Mouse (Mus musculus): ENCODE measurements around the gene Polr2g. TPM values are rescaled to one million over a fixed set of nuclear protein-coding genes. Genes with fewer than 3 reads are reported as not detected.
A peak's percentile ranks its signal among the peaks of the same experiment; 100 is the strongest.

Polr2g gene
- polyA plus RNA-seq, 1 experiment, result 6.3 TPM

DNA sequence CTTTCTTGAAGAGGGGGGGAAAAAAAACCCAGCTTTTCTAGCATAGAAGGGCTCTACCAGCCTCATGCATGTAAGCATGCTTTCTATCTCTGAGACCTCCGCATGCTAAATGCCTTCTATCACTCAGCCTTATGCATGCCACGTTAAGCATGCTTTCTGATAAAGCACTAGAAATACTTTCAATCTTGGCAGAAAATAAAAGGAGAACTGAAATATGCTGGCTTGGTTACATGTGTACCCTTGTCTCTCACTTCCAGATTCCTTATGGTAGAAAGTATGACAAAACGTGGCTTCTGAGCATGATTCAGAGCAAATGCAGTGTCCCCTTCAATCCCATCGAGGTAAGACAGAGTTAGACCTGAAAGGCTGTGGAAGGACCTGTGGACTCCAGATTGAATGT lies 35.1 kb downstream of the Polr2g start:
- Histone ChIP-seq H3K4me1 (peaks cover 19% of the 10 kb centered on the region), H3K9me3 (peaks cover 15% of the 10 kb centered on the region), H3K36me3 (replicated peaks; ENCODE audit: low read length) (peaks cover 77% of the 10 kb centered on the region), H3K4me3 (replicated peaks) (no peak overlapping the region), H3K27me3 (replicated peaks) (no peaks in the 10 kb centered on the region)
- TF ChIP-seq FLI1 (IDR thresholded peaks at IDR 0.05; ENCODE audit: low read length) (no peak), GATA1 (IDR thresholded peaks at IDR 0.05; ENCODE audit: borderline replicate concordance, low read length) (no peak)

DNA sequence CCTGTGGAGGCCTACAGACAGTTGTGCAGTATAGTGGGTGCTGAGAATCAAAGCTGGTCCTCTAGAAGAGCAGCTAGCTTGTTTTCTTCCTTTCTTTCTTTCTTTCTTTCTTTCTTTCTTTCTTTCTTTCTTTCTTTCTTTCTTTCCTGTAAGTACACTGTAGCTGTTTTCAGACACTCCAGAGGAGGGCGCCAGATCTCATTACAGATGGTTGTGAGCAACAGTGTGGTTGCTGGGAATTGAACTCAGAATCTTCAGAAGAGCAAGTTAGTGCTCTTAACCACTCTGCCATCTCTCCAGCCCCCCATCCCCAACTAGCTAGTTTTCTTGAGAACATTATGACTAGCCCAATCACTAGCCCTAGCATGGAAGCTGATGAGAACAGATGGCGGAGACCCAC lies 37.6 kb downstream of the Polr2g start:
- H3K36me3 ChIP-seq (replicated peaks; ENCODE audit: low read length), result peaks cover 54% of the 10 kb centered on the region
- peaks cover 26% of the 10 kb centered on the region for H3K4me1 ChIP-seq
- TF ChIP-seq FLI1 (IDR thresholded peaks at IDR 0.05; ENCODE audit: low read length) (no peak), GATA1 (IDR thresholded peaks at IDR 0.05; ENCODE audit: borderline replicate concordance, low read length) (no peak)
- peaks cover 14% of the 10 kb centered on the region for H3K9me3 ChIP-seq
- no peaks in the 10 kb centered on the region for H3K27me3 ChIP-seq (replicated peaks)
- no peak overlapping the region for H3K4me3 ChIP-seq (replicated peaks)

- H3K4me3 ChIP-seq (replicated peaks), result peak overlapping the region; percentile 74
- no peaks in the 10 kb centered on the region for H3K9me3 ChIP-seq
- peaks cover 38% of the 10 kb centered on the region for H3K4me1 ChIP-seq
- peaks cover 54% of the 10 kb centered on the region for H3K36me3 ChIP-seq (replicated peaks; ENCODE audit: low read length)
- no peaks in the 10 kb centered on the region for H3K27me3 ChIP-seq (replicated peaks)
- TF ChIP-seq FLI1 (IDR thresholded peaks at IDR 0.05; ENCODE audit: low read length) (no peak), GATA1 (IDR thresholded peaks at IDR 0.05; ENCODE audit: borderline replicate concordance, low read length) (no peak)
Measured at GRCm38 (mm10) chr19:8758899-8759298, 39.5 kb downstream of the Polr2g start.

DNA sequence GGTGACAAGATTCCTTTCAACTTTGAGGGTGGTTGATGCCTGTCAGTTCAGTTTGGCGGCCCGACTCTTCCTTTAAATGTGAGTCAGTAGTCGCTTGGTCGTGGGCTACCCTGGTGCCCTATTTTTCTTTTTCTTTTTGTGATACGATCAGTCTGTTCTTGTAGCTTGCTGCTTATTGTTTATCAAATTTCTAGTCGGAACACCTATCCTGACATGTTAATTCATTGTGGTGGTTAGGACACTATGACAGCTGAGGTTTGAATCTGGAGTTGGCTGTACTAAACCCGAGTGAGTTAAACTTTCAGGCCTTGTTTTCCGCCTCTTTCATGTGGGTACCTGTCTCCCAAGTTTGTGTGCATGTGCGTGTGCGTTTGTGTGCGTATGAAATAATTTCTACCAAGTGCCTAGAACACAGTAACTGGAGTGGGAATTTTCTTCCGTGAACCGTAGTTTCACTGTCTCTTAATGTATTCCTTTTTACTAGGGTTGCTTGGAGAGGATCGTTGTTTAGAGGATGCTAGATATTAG lies 40.8 kb downstream of the Polr2g start:
- Histone ChIP-seq H3K36me3 (replicated peaks; ENCODE audit: low read length) (peaks cover 54% of the 10 kb centered on the region), H3K4me3 (replicated peaks) (peak overlapping the region; percentile 98), H3K9me3 (no peaks in the 10 kb centered on the region), H3K27me3 (replicated peaks) (no peaks in the 10 kb centered on the region), H3K4me1 (peaks cover 38% of the 10 kb centered on the region)
- TF ChIP-seq GATA1 (IDR thresholded peaks at IDR 0.05; ENCODE audit: borderline replicate concordance, low read length), result no peak

GRCm38 (mm10) chr19:8756635-8757387 lies 41.6 kb downstream of the Polr2g start, which contains the start of gene Nxf1:
TSS of gene Nxf1 (plus strand) at chr19:8757073.
- peaks cover 38% of the 10 kb centered on the region for H3K4me1 ChIP-seq
- H3K4me3 ChIP-seq (replicated peaks), result peak within 1 kb of the TSS; percentile 98
- peaks cover 54% of the 10 kb centered on the region for H3K36me3 ChIP-seq (replicated peaks; ENCODE audit: low read length)
- TF ChIP-seq FLI1 (IDR thresholded peaks at IDR 0.05; ENCODE audit: low read length) (no peak), GATA1 (IDR thresholded peaks at IDR 0.05; ENCODE audit: borderline replicate concordance, low read length) (no peak)
- no peaks in the 10 kb centered on the region for H3K27me3 ChIP-seq (replicated peaks)
- H3K9me3 ChIP-seq, result no peaks in the 10 kb centered on the region

GRCm38 (mm10) chr19:8755652-8756051 lies 42.7 kb downstream of the Polr2g start:
- peak overlapping the region; percentile 98 for H3K4me3 ChIP-seq (replicated peaks)

DNA sequence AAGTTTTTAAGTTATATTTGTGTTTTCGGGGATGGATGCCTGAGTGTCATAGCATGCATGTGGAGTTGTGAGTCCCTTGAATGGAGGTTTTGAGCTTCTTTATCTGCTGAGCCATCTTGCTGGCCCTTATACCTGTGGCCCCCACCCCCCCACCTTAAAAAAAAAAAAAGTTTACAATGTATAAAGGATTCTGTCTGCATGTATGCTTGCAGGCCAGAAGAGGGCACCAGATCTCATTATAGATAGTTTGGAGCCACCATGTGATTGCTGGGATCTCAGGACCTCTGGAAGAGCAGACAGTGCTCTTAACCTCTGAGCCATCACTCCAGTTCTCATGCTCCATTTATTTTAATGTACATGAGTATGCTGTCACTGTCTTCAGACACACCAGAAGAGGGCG lies 51.0 kb downstream of the Polr2g start:
- Histone ChIP-seq H3K4me3 (replicated peaks) (no peak overlapping the region), H3K27me3 (replicated peaks) (no peaks in the 10 kb centered on the region), H3K9me3 (no peaks in the 10 kb centered on the region), H3K36me3 (replicated peaks; ENCODE audit: low read length) (peaks cover 95% of the 10 kb centered on the region), H3K4me1 (peaks cover 20% of the 10 kb centered on the region)
- TF ChIP-seq GATA1 (IDR thresholded peaks at IDR 0.05; ENCODE audit: borderline replicate concordance, low read length) (no peak), FLI1 (IDR thresholded peaks at IDR 0.05; ENCODE audit: low read length) (no peak)

More at GRCm38 (mm10) chr19:8755652-8756051, 42.7 kb downstream of the Polr2g start:
- Histone ChIP-seq H3K9me3 (no peaks in the 10 kb centered on the region), H3K27me3 (replicated peaks) (no peaks in the 10 kb centered on the region), H3K36me3 (replicated peaks; ENCODE audit: low read length) (peaks cover 55% of the 10 kb centered on the region), H3K4me1 (peaks cover 31% of the 10 kb centered on the region)
- no peak for TF ChIP-seq FLI1 (IDR thresholded peaks at IDR 0.05; ENCODE audit: low read length)
- TF ChIP-seq GATA1 (IDR thresholded peaks at IDR 0.05; ENCODE audit: borderline replicate concordance, low read length), result no peak

- TF ChIP-seq GATA1 (IDR thresholded peaks at IDR 0.05; ENCODE audit: borderline replicate concordance, low read length) (peak; percentile 36; the same call in 1 of the 3 replicates), FLI1 (IDR thresholded peaks at IDR 0.05; ENCODE audit: low read length) (no peak)
- peaks cover 82% of the 10 kb centered on the region for H3K36me3 ChIP-seq (replicated peaks; ENCODE audit: low read length)
Measured at GRCm38 (mm10) chr19:8745382-8745781, 53.0 kb downstream of the Polr2g start.

More at GRCm38 (mm10) chr19:8745382-8745781, 53.0 kb downstream of the Polr2g start:
- H3K9me3 ChIP-seq, result no peaks in the 10 kb centered on the region
- no peaks in the 10 kb centered on the region for H3K27me3 ChIP-seq (replicated peaks)
- H3K4me3 ChIP-seq (replicated peaks), result no peak overlapping the region
- H3K4me1 ChIP-seq, result peaks cover 30% of the 10 kb centered on the region

Other genes starting within 250 kb of the Polr2g start
- not detected in 2 replicates for gene Slc22a8, start 207.3 kb downstream of the Polr2g start, polyA plus RNA-seq (2012; ENCODE audit: insufficient read depth, low replicate concordance)
- gene Slc22a6, start 180.5 kb downstream of the Polr2g start, polyA plus RNA-seq (2012; ENCODE audit: insufficient read depth, low replicate concordance), result not detected in 2 replicates
- 0.02 TPM in 1 of 2 replicates, not detected in the other for gene Chrm1, start 134.8 kb downstream of the Polr2g start, polyA plus RNA-seq (2012; ENCODE audit: insufficient read depth, low replicate concordance)
- 139 and 161 TPM in 2 replicates for gene Slc3a2, start 75.2 kb downstream of the Polr2g start, polyA plus RNA-seq (2012; ENCODE audit: insufficient read depth, low replicate concordance)
- gene Wdr74, start 62.8 kb downstream of the Polr2g start, polyA plus RNA-seq (2012; ENCODE audit: insufficient read depth, low replicate concordance), result 3.7 and 16.5 TPM in 2 replicates
- 0.86 TPM in 1 of 2 replicates, not detected in the other for gene 1700092M07Rik, start 57.9 kb downstream of the Polr2g start, polyA plus RNA-seq (2012; ENCODE audit: insufficient read depth, low replicate concordance)
- 18.8 and 39.1 TPM in 2 replicates for gene Stx5a, start 57.2 kb downstream of the Polr2g start, polyA plus RNA-seq (2012; ENCODE audit: insufficient read depth, low replicate concordance)
- 10.6 and 13.3 TPM in 2 replicates for gene Nxf1, start 41.5 kb downstream of the Polr2g start, polyA plus RNA-seq (2012; ENCODE audit: insufficient read depth, low replicate concordance)
- 53.5 and 407 TPM in 2 replicates for gene Tmem223, start 27.6 kb downstream of the Polr2g start, polyA plus RNA-seq (2012; ENCODE audit: insufficient read depth, low replicate concordance)
- 154 and 203 TPM in 2 replicates for gene Tmem179b, start 24.1 kb downstream of the Polr2g start, polyA plus RNA-seq (2012; ENCODE audit: insufficient read depth, low replicate concordance)
- gene Taf6l, start 12.2 kb downstream of the Polr2g start, polyA plus RNA-seq (2012; ENCODE audit: insufficient read depth, low replicate concordance), result 33.7 and 61.6 TPM in 2 replicates
- 1.3 and 5.9 TPM in 2 replicates for gene Zbtb3, start 4.0 kb upstream of the Polr2g start, polyA plus RNA-seq (2012; ENCODE audit: insufficient read depth, low replicate concordance)
- gene Ttc9c, start 20.8 kb upstream of the Polr2g start, polyA plus RNA-seq (2012; ENCODE audit: insufficient read depth, low replicate concordance), result 0.51 TPM in 1 of 2 replicates, not detected in the other
- gene Hnrnpul2, start 21.4 kb upstream of the Polr2g start, polyA plus RNA-seq (2012; ENCODE audit: insufficient read depth, low replicate concordance), result 13.5 and 54.1 TPM in 2 replicates
- gene AC129217.1, start 31.2 kb upstream of the Polr2g start, polyA plus RNA-seq (2012; ENCODE audit: insufficient read depth, low replicate concordance), result 44.9 and 148 TPM in 2 replicates
- gene Bscl2, start 38.9 kb upstream of the Polr2g start, polyA plus RNA-seq (2012; ENCODE audit: insufficient read depth, low replicate concordance), result 124 and 182 TPM in 2 replicates
- not detected in 2 replicates for gene Gng3, start 40.6 kb upstream of the Polr2g start, polyA plus RNA-seq (2012; ENCODE audit: insufficient read depth, low replicate concordance)
- 0.23 TPM in 1 of 2 replicates, not detected in the other for gene Lrrn4cl, start 52.2 kb upstream of the Polr2g start, polyA plus RNA-seq (2012; ENCODE audit: insufficient read depth, low replicate concordance)
- gene Ubxn1, start 72.9 kb upstream of the Polr2g start, polyA plus RNA-seq (2012; ENCODE audit: insufficient read depth, low replicate concordance), result 125 and 325 TPM in 2 replicates
- 6.2 and 84.6 TPM in 2 replicates for gene Uqcc3, start 82.3 kb upstream of the Polr2g start, polyA plus RNA-seq (2012; ENCODE audit: insufficient read depth, low replicate concordance)
- gene Lbhd1, start 85.2 kb upstream of the Polr2g start, polyA plus RNA-seq (2012; ENCODE audit: insufficient read depth, low replicate concordance), result 1.5 TPM in 1 of 2 replicates, not detected in the other
- gene Gm49403, start 85.4 kb upstream of the Polr2g start, polyA plus RNA-seq (2012; ENCODE audit: insufficient read depth, low replicate concordance), result not detected in 2 replicates
- gene 1810009A15Rik, start 90.3 kb upstream of the Polr2g start, polyA plus RNA-seq (2012; ENCODE audit: insufficient read depth, low replicate concordance), result 10.2 and 72.7 TPM in 2 replicates
- 12.5 TPM in 1 of 2 replicates, not detected in the other for gene Gm49416, start 90.3 kb upstream of the Polr2g start, polyA plus RNA-seq (2012; ENCODE audit: insufficient read depth, low replicate concordance)
- gene Ints5, start 94.4 kb upstream of the Polr2g start, polyA plus RNA-seq (2012; ENCODE audit: insufficient read depth, low replicate concordance), result 22.4 and 29.0 TPM in 2 replicates
- gene Ganab, start 99.5 kb upstream of the Polr2g start, polyA plus RNA-seq (2012; ENCODE audit: insufficient read depth, low replicate concordance), result 4.0 and 25.1 TPM in 2 replicates
- gene B3gat3, start 121.8 kb upstream of the Polr2g start, polyA plus RNA-seq (2012; ENCODE audit: insufficient read depth, low replicate concordance), result 135 and 141 TPM in 2 replicates
- 4.2 and 8.2 TPM in 2 replicates for gene Rom1, start 130.8 kb upstream of the Polr2g start, polyA plus RNA-seq (2012; ENCODE audit: insufficient read depth, low replicate concordance)
- gene Eml3, start 131.0 kb upstream of the Polr2g start, polyA plus RNA-seq (2012; ENCODE audit: insufficient read depth, low replicate concordance), result 31.6 and 32.2 TPM in 2 replicates
- gene Mta2, start 143.3 kb upstream of the Polr2g start, polyA plus RNA-seq (2012; ENCODE audit: insufficient read depth, low replicate concordance), result 5.1 and 27.3 TPM in 2 replicates
- gene Tut1, start 155.3 kb upstream of the Polr2g start, polyA plus RNA-seq (2012; ENCODE audit: insufficient read depth, low replicate concordance), result 25.5 and 37.3 TPM in 2 replicates
- 36.7 and 78.5 TPM in 2 replicates for gene Eef1g, start 168.5 kb upstream of the Polr2g start, polyA plus RNA-seq (2012; ENCODE audit: insufficient read depth, low replicate concordance)
- gene Ahnak, start 190.7 kb upstream of the Polr2g start, polyA plus RNA-seq (2012; ENCODE audit: insufficient read depth, low replicate concordance), result 4.6 and 28.7 TPM in 2 replicates

All from megakaryocyte, embryonic 14.5 days (primary cell).